ENCODE assay signal across 8 mouse cellular contexts in the genomic region with DNA sequence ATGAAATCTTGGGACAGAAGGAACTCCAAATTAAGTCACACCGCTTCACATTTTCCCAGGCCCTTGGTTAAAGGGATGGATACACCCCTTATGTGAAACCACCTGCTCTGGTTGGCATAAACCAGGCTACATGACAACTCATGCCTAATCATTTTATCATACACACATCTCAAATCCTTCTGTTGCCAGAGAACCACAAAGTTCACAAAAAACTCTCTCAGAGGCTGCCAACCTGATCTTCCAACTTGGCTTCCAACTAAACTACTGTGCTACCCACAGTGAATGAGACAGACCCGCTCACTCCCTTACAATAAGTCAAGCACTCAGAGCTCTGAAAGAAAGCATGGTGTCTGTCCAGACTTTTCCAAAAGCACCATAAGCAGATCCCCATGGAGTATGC. TPM values are rescaled to one million over a fixed set of nuclear protein-coding genes. Genes with fewer than 3 reads are reported as not detected.
A peak's percentile ranks its signal among the peaks of the same experiment; 100 is the strongest.
DNase-seq lines count a peak whose midpoint lies in the region; ATAC-seq and TF ChIP-seq lines count a peak whose summit lies in the region.
"Had no signal": no experiment of that assay in that cellular context is flagged by ENCODE, and none has a peak within 500 bp of the region (broad histone marks: within the 10 kb centered on the region; RNA-seq: fewer than 3 reads in every experiment).

No protein-coding gene starts in this region.

- 75% methylated on average over 2 of the region's 2 CpGs for WGBS in embryonic facial prominence, embryonic 15.5 days
- WGBS in intestine, embryonic 15.5 days: 90% methylated on average over 2 of the region's 2 CpGs
- WGBS in neural tube, embryonic 13.5 days: 76% methylated on average over 2 of the region's 2 CpGs

- no peak for ATAC-seq in embryonic facial prominence, embryonic 15.5 days (ENCODE audit: insufficient number of reproducible peaks, low FRiP score, low TSS enrichment, low read depth)
- no peak for ATAC-seq in intestine, embryonic 15.5 days
- no peak for ATAC-seq in neural tube, embryonic 13.5 days (ENCODE audit: low read depth)

- DNase-seq in left cerebral cortex, adult 2 months (ENCODE audit: extremely low spot score in 1 of 2, low spot score in 2 of 2): no peak
- DNase-seq in left cerebral cortex, adult 18-20 months (ENCODE audit: low spot score in 2 of 2): no peak
- no peak for DNase-seq in embryo, embryonic 10.5 days (ENCODE audit: low spot score)
- DNase-seq in frontal cortex, postnatal 10 days (ENCODE audit: low spot score in 2 of 2): no peak
- DNase-seq: thymus, postnatal 36 days had no signal

- no peak for TF ChIP-seq CTCF in left cerebral cortex, adult 2 months (IDR thresholded peaks at IDR 0.05)

- no peaks in the 10 kb centered on the region for H3K36me3 ChIP-seq in embryonic facial prominence, embryonic 15.5 days
- H3K36me3 ChIP-seq in intestine, embryonic 15.5 days: no peaks in the 10 kb centered on the region
- H3K36me3 ChIP-seq in neural tube, embryonic 13.5 days: no peaks in the 10 kb centered on the region

- intact Hi-C loops in left cerebral cortex, adult 2 months (cut with DNase I): no loop called here

- no peak overlapping the region for H3K9ac ChIP-seq in embryonic facial prominence, embryonic 15.5 days
- no peak overlapping the region for H3K9ac ChIP-seq in intestine, embryonic 15.5 days
- peak overlapping the region; percentile 93 for H3K9ac ChIP-seq in neural tube, embryonic 13.5 days

- no peaks in the 10 kb centered on the region for H3K27me3 ChIP-seq in embryonic facial prominence, embryonic 15.5 days
- no peaks in the 10 kb centered on the region for H3K27me3 ChIP-seq in intestine, embryonic 15.5 days (replicated peaks)
- no peaks in the 10 kb centered on the region for H3K27me3 ChIP-seq in neural tube, embryonic 13.5 days

- H3K27ac ChIP-seq in left cerebral cortex, adult 2 months: no peak overlapping the region
- no peak overlapping the region for H3K27ac ChIP-seq in embryonic facial prominence, embryonic 15.5 days (replicated peaks)
- H3K27ac ChIP-seq in intestine, embryonic 15.5 days: no peak overlapping the region
- H3K27ac ChIP-seq in neural tube, embryonic 13.5 days (replicated peaks): no peak overlapping the region

- H3K4me3 ChIP-seq in left cerebral cortex, adult 2 months: peak overlapping the region; percentile 77; the same call in 1 of the 2 replicates
- peak overlapping the region; percentile 98 for H3K4me3 ChIP-seq in embryonic facial prominence, embryonic 15.5 days (replicated peaks)
- peak overlapping the region; percentile 99 for H3K4me3 ChIP-seq in intestine, embryonic 15.5 days (replicated peaks)
- peak overlapping the region; percentile 95 for H3K4me3 ChIP-seq in neural tube, embryonic 13.5 days

- no peaks in the 10 kb centered on the region for H3K9me3 ChIP-seq in embryonic facial prominence, embryonic 15.5 days (replicated peaks)
- H3K9me3 ChIP-seq in intestine, embryonic 15.5 days: no peaks in the 10 kb centered on the region
- no peaks in the 10 kb centered on the region for H3K9me3 ChIP-seq in neural tube, embryonic 13.5 days

- H3K4me2 ChIP-seq in embryonic facial prominence, embryonic 15.5 days (replicated peaks): peak overlapping the region; percentile 49
- peak overlapping the region; percentile 68 for H3K4me2 ChIP-seq in intestine, embryonic 15.5 days (replicated peaks)
- peak overlapping the region; percentile 66 for H3K4me2 ChIP-seq in neural tube, embryonic 13.5 days

- H3K4me1 ChIP-seq in embryonic facial prominence, embryonic 15.5 days: peaks cover 31% of the 10 kb centered on the region
- H3K4me1 ChIP-seq in intestine, embryonic 15.5 days (replicated peaks): peaks cover 11% of the 10 kb centered on the region
- peaks cover 42% of the 10 kb centered on the region for H3K4me1 ChIP-seq in neural tube, embryonic 13.5 days (replicated peaks)

RNA-seq across cellular contexts. Expression of a gene that starts 1.6 kb away (rescaled TPM):
- 10 to 100 TPM; 67.3 to 70.7 TPM for total RNA-seq in left cerebral cortex, adult 2 months (2021)
- total RNA-seq in left cerebral cortex, adult 18-20 months (2021): 10 to 100 TPM; 54.4 to 66.7 TPM
- 31.0 and 33.5 TPM in 2 replicates for polyA plus RNA-seq in embryonic facial prominence, embryonic 15.5 days (2015; fragmentation: Nextera tagmentation; extraction: Ambion mirVana)
- 20.8 and 21.1 TPM in 2 replicates for polyA plus RNA-seq in intestine, embryonic 15.5 days (2015; fragmentation: Nextera tagmentation; extraction: Ambion mirVana)
- polyA plus RNA-seq in neural tube, embryonic 13.5 days (2015; fragmentation: Nextera tagmentation; extraction: Ambion mirVana): 37.4 and 37.6 TPM in 2 replicates
